Mouse (Mus musculus) heart, postnatal 0 days (tissue): ENCODE measurements at regions not wholly inside any gene's neighbourhood (a gene's known extent, or its start where the extent isn't known, plus 50 kb on each side); places are given as distances from the start of the nearest gene placed in this dataset.

ENCODE experiments used
- ATAC-seq: fragments of 200-750 bp; cut with Nextera tagmentation; 2 replicates; pipeline ENCODE4 v1.8.0; 2017; ENCODE audit warnings: low read depth, moderate number of reproducible peaks, moderate library complexity; ENCODE audit not compliant: insufficient read depth
- DNase-seq: peaks from one replicate; pipeline ENCODE4 v3.0.0-alpha.2; 2016; ENCODE audit warnings: low spot score
- H3K27ac ChIP-seq: fragments of 300-500 bp; sonication (generic); 2 replicates; pipeline ENCODE4 v1.5.1; 2014; ENCODE audit warnings: low read depth, mild to moderate bottlenecking
- H3K27me3 ChIP-seq: fragments of 300-500 bp; sonication (generic); 2 replicates; pipeline ENCODE4 v1.6.1; 2014; ENCODE audit warnings: low read length, mixed read lengths; ENCODE audit not compliant: control insufficient read depth, insufficient read depth
- H3K36me3 ChIP-seq: fragments of 300-500 bp; sonication (generic); replicated peaks from 2 replicates; pipeline ENCODE4 v1.6.1; 2014; ENCODE audit warnings: low read length, mixed read lengths; ENCODE audit not compliant: control insufficient read depth, insufficient read depth
- H3K4me1 ChIP-seq: fragments of 300-500 bp; sonication (generic); 2 replicates; pipeline ENCODE4 v1.6.1; 2014; ENCODE audit warnings: antibody characterized with exemption; ENCODE audit not compliant: control insufficient read depth, insufficient read depth
- H3K4me2 ChIP-seq: fragments of 300-500 bp; sonication (generic); 2 replicates; pipeline ENCODE4 v1.6.1; 2014; ENCODE audit warnings: low read depth, mild to moderate bottlenecking, low read length, moderate library complexity
- H3K4me3 ChIP-seq: fragments of 300-500 bp; sonication (generic); 2 replicates; pipeline ENCODE4 v1.5.1; 2014; ENCODE audit warnings: low read depth, low read length
- H3K9ac ChIP-seq: fragments of 300-500 bp; sonication (generic); replicated peaks from 2 replicates; pipeline ENCODE4 v1.6.1; 2014; ENCODE audit warnings: low read depth, low read length, mixed read lengths
- H3K9me3 ChIP-seq: fragments of 300-500 bp; sonication (generic); replicated peaks from 2 replicates; pipeline ENCODE4 v1.6.1; 2016; ENCODE audit warnings: low read length; ENCODE audit not compliant: control insufficient read depth
- CTCF ChIP-seq: IDR thresholded peaks from 2 replicates; pipeline ENCODE4 v1.5.1; 2016; ENCODE audit warnings: antibody characterized with exemption, control low read depth, low read depth
- EP300 ChIP-seq: IDR thresholded peaks from 2 replicates; pipeline ENCODE4 v1.6.1; 2016; ENCODE audit warnings: antibody characterized with exemption, low read depth
- WGBS: fragments of 180-500 bp; shearing (Covaris S2); extraction: QIAGEN DNeasy Blood & Tissue Kit; methylation state at CpG from one replicate; pipeline ENCODE4 v1.1.7; 2014; 5-methylcytosine and 5-hydroxymethylcytosine counted together

- H3K4me3 ChIP-seq, result no peak overlapping the region
- no peaks in the 10 kb centered on the region for H3K27me3 ChIP-seq
- no peaks in the 10 kb centered on the region for H3K4me1 ChIP-seq
- H3K4me2 ChIP-seq, result no peak overlapping the region
- H3K9me3 ChIP-seq, result no peaks in the 10 kb centered on the region
- no peak overlapping the region for H3K9ac ChIP-seq
- 100% methylated on average over 1 of the region's 1 CpGs for WGBS
- ATAC-seq, result no peak
- no peaks in the 10 kb centered on the region for H3K36me3 ChIP-seq
- DNase-seq, result no peak
- TF ChIP-seq EP300, result no peak
- TF ChIP-seq CTCF, result no peak
- H3K27ac ChIP-seq, result no peak overlapping the region
Observed at GRCm38 (mm10) chr11:17743821-17744220, 209.9 kb downstream of the Etaa1 start.

DNA sequence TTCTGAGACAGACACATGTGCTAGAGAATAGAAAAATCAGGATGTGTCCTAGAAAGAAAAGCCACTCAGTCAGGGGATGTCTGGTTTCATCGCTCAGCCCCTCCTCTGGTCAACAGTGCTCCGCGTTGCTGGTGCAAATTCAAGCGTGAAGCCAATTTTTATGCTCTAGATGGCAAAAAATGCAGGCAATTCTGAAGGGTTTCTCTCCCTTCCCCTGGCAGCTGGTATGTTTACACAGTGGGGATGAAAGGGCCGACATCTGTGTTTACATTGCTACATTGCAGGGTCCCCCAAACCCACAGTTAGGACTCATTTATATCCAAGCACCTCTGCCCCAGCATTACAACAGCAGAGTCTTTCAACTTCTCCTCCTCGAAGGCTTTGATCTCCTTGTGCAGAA lies 203.3 kb downstream of the Etaa1 start:
- Histone ChIP-seq H3K4me3 (no peak overlapping the region), H3K4me1 (no peaks in the 10 kb centered on the region), H3K9ac (no peak overlapping the region), H3K27ac (no peak overlapping the region), H3K4me2 (no peak overlapping the region), H3K36me3 (no peaks in the 10 kb centered on the region), H3K9me3 (no peaks in the 10 kb centered on the region), H3K27me3 (no peaks in the 10 kb centered on the region)
- DNase-seq (no peak), ATAC-seq (no peak)
- TF ChIP-seq EP300, result no peak
- TF ChIP-seq CTCF, result no peak
- WGBS, result 62% methylated on average over 6 of the region's 6 CpGs

DNA sequence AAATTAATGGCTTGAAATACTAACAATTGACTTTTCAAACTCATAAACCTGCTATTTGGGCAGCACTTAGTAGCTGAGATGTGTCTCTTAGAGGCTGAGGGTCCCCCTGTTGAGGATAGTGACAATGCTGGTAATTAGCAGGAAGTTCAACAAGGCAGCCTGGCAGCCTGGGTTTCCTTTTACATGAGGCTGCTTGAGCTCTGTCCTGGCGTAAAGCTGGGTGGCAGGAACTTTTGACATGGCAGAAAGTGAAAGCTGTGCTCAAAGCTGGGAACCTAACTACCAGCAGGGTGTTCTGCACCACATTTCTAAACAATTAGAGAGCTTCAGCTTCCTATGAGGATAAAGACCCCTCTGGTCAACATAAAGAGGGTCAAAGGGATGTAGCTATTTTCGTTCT lies 194.5 kb downstream of the Etaa1 start:
- H3K4me2 ChIP-seq, result no peak overlapping the region
- no peak for DNase-seq

GRCm38 (mm10) chr11:17763411-17763810 lies 190.3 kb downstream of the Etaa1 start:
- Histone ChIP-seq H3K9me3 (no peaks in the 10 kb centered on the region), H3K27ac (no peak overlapping the region), H3K27me3 (0 out of 2 replicates have a peak, but pooled peaks cover 3% of the 10 kb centered on the region), H3K4me1 (peaks cover 11% of the 10 kb centered on the region), H3K4me2 (no peak overlapping the region), H3K36me3 (no peaks in the 10 kb centered on the region), H3K4me3 (no peak overlapping the region), H3K9ac (no peak overlapping the region)
- no peak for ATAC-seq
- TF ChIP-seq CTCF (no peak), EP300 (no peak)
- WGBS, result 25% methylated on average over 1 of the region's 1 CpGs
- DNase-seq, result no peak

More for the DNA sequence above, 194.5 kb downstream of the Etaa1 start:
- no peak overlapping the region for H3K4me3 ChIP-seq
- ATAC-seq, result no peak
- no peaks in the 10 kb centered on the region for H3K27me3 ChIP-seq
- no peaks in the 10 kb centered on the region for H3K9me3 ChIP-seq
- H3K4me1 ChIP-seq, result no peaks in the 10 kb centered on the region
- no peaks in the 10 kb centered on the region for H3K36me3 ChIP-seq
- H3K27ac ChIP-seq, result no peak overlapping the region
- 60% methylated on average over 2 of the region's 2 CpGs for WGBS
- no peak overlapping the region for H3K9ac ChIP-seq
- TF ChIP-seq EP300 (no peak), CTCF (no peak)

DNA sequence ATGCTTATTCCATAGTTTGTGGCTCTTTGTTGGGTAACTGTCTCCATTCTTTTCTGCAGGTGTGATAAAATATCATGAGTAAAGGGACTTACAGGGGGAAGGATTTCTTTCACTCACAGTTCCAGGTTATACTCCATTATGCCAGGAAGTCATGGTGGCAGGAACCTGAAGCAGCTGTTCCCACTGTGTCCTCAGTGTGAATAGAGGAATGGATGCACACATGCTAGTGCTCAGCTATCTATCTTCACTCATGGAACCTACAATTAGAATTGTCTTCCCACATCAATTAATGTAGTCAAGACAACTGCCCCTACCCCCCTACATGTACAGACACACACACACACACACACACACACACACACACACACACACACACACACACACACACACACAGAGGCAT lies 189.5 kb downstream of the Etaa1 start:
- H3K4me1 ChIP-seq, result peaks cover 16% of the 10 kb centered on the region
- DNase-seq, result no peak
- no peaks in the 10 kb centered on the region for H3K36me3 ChIP-seq
- H3K27ac ChIP-seq, result no peak overlapping the region
- H3K4me3 ChIP-seq, result no peak overlapping the region
- H3K4me2 ChIP-seq, result no peak overlapping the region
- TF ChIP-seq EP300, result no peak
- no peak for TF ChIP-seq CTCF
- H3K9ac ChIP-seq, result no peak overlapping the region
- 0 out of 2 replicates have a peak, but pooled peaks cover 3% of the 10 kb centered on the region for H3K27me3 ChIP-seq
- H3K9me3 ChIP-seq, result no peaks in the 10 kb centered on the region
- ATAC-seq, result no peak

GRCm38 (mm10) chr11:17768345-17768759 lies 185.3 kb downstream of the Etaa1 start:
- no peak for ATAC-seq
- Histone ChIP-seq H3K9ac (no peak overlapping the region), H3K4me2 (no peak overlapping the region), H3K9me3 (no peaks in the 10 kb centered on the region), H3K36me3 (no peaks in the 10 kb centered on the region), H3K4me1 (peaks cover 16% of the 10 kb centered on the region), H3K4me3 (no peak overlapping the region), H3K27ac (no peak overlapping the region), H3K27me3 (0 out of 2 replicates have a peak, but pooled peaks cover 3% of the 10 kb centered on the region)
- DNase-seq, result no peak
- no peak for TF ChIP-seq EP300
- TF ChIP-seq CTCF, result no peak
